Mouse (Mus musculus): ENCODE measurements around the gene Sar1b. TPM values are rescaled to one million over a fixed set of nuclear protein-coding genes. Genes with fewer than 3 reads are reported as not detected.

The Sar1b gene
- total RNA-seq, 2 experiments from 2014 or later = 95.8 to 109 TPM

Other genes starting within 250 kb of the Sar1b start
- 10 to 100 TPM; 10.3 to 10.4 TPM for gene Phykpl, start 178.9 kb upstream of the Sar1b start, total RNA-seq (2021)
- 100 to 1,000 TPM; 141 to 163 TPM for gene Hnrnpab, start 156.8 kb upstream of the Sar1b start, total RNA-seq (2021)
- 10 to 100 TPM; 19.5 to 21.3 TPM for gene Nhp2, start 144.0 kb upstream of the Sar1b start, total RNA-seq (2021)
- gene Rmnd5b, start 127.8 kb upstream of the Sar1b start, total RNA-seq (2021) = 10 to 100 TPM; 16.0 to 16.3 TPM
- gene N4bp3, start 112.8 kb upstream of the Sar1b start, total RNA-seq (2021) = 10 to 100 TPM; 22.1 to 23.1 TPM
- 1 to 10 TPM; 1.3 to 1.4 TPM for gene D930048N14Rik, start 112.7 kb upstream of the Sar1b start, total RNA-seq (2021)
- 10 to 100 TPM; 35.8 to 37.3 TPM for gene 0610009B22Rik, start 74.8 kb upstream of the Sar1b start, total RNA-seq (2021)
- gene Sec24a, start 53 bp upstream of the Sar1b start, total RNA-seq (2021) = 10 to 100 TPM; 18.3 to 18.4 TPM
- 1 to 10 TPM; 8.3 to 10.0 TPM for gene Jade2, start 94.0 kb downstream of the Sar1b start, total RNA-seq (2021)
- gene Cdkn2aipnl, start 204.0 kb downstream of the Sar1b start, total RNA-seq (2021) = 10 to 100 TPM; 13.0 to 16.2 TPM
- gene Ube2b, start 237.1 kb downstream of the Sar1b start, total RNA-seq (2021) = 100 to 1,000 TPM; 229 to 232 TPM
- gene Cdkl3, start 240.5 kb downstream of the Sar1b start, total RNA-seq (2021) = 1 to 10 TPM; 5.4 to 7.3 TPM

Data from heart, postnatal 14 days (tissue).